Mouse (Mus musculus): ENCODE data around the gene Lrfn3. TPM values are rescaled to one million over a fixed set of nuclear protein-coding genes. Genes with fewer than 3 reads are reported as not detected.

Gene Lrfn3
- polyA plus RNA-seq, 1 experiment from 2014 or later: 1.3 TPM

- H3K36me3 ChIP-seq (ENCODE audit: control insufficient read depth, insufficient read depth, low read length): no peaks in the 10 kb centered on the region
- H3K27ac ChIP-seq (replicated peaks in 1 of 2; ENCODE audit: control insufficient read depth in 1 of 2, insufficient read depth in 1 of 2, low read depth in 2 of 2, low read length in 2 of 2): peak overlapping the region in 1 of 2 experiments; percentile 77; a peak in 1 of 4 replicates
- ATAC-seq (ENCODE audit: insufficient number of reproducible peaks, insufficient read depth, low FRiP score, low read depth): no peak
- H3K4me2 ChIP-seq (ENCODE audit: low read length): no peak overlapping the region
- no peak overlapping the region for H3K4me3 ChIP-seq (ENCODE audit: control insufficient read depth in 1 of 2, insufficient read depth in 1 of 2, low read depth in 1 of 2, low read length in 2 of 2)
- H3K9ac ChIP-seq (ENCODE audit: low read length): no peak overlapping the region
- no peaks in the 10 kb centered on the region for H3K27me3 ChIP-seq (ENCODE audit: control insufficient read depth, insufficient read depth, low read length)
- 48% methylated on average over 10 of the region's 10 CpGs for WGBS
- H3K4me1 ChIP-seq (ENCODE audit: control insufficient read depth in 2 of 2, insufficient read depth in 2 of 2, low read length in 2 of 2): peaks cover 18 to 27% of the 10 kb centered on the region in 2 experiments
- H3K9me3 ChIP-seq (ENCODE audit: control insufficient read depth, low read length): no peaks in the 10 kb centered on the region
Observed at GRCm38 (mm10) chr7:30328379-30328778, 34.2 kb downstream of the Lrfn3 start.

DNA sequence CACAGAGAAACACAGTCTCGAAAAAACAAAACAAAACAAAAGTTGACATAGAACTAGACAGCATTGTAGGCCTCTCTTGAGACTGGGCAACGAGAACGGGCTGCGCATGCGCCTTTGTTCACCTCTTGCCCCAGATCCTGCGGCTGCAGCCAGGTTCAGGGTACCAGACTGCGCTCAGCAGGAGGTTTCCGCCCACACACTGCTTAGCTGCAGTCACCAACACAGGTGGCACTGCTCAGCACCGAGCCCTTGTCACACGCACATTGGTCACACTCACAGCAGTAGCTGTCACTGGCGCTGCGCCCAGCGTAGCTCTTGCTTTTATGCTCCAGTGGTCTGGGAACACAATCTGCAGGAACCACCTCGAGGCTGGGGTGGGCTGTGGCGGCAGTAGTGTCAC is 35.4 kb downstream of the Lrfn3 start:
- 0 out of 2 replicates have a peak, but pooled peaks have one; percentile 36 for ATAC-seq (ENCODE audit: insufficient number of reproducible peaks, insufficient read depth, low FRiP score, low read depth)
- H3K4me2 ChIP-seq (ENCODE audit: low read length): 0 out of 2 replicates have a peak overlapping the region, but pooled peaks have one; percentile 6
- WGBS: 48% methylated on average over 15 of the region's 15 CpGs
- H3K9ac ChIP-seq (ENCODE audit: low read length): peak overlapping the region; percentile 53
- no peaks in the 10 kb centered on the region for H3K9me3 ChIP-seq (ENCODE audit: control insufficient read depth, low read length)
- no peak overlapping the region for H3K4me3 ChIP-seq (ENCODE audit: control insufficient read depth in 1 of 2, insufficient read depth in 1 of 2, low read depth in 1 of 2, low read length in 2 of 2)
- H3K36me3 ChIP-seq (ENCODE audit: control insufficient read depth, insufficient read depth, low read length): no peaks in the 10 kb centered on the region
- H3K4me1 ChIP-seq (ENCODE audit: control insufficient read depth in 2 of 2, insufficient read depth in 2 of 2, low read length in 2 of 2): peaks cover 11 to 22% of the 10 kb centered on the region in 2 experiments
- no peaks in the 10 kb centered on the region for H3K27me3 ChIP-seq (ENCODE audit: control insufficient read depth, insufficient read depth, low read length)
- peak overlapping the region; percentile 75 to 77 for H3K27ac ChIP-seq (replicated peaks in 1 of 2; ENCODE audit: control insufficient read depth in 1 of 2, insufficient read depth in 1 of 2, low read depth in 2 of 2, low read length in 2 of 2)

DNA sequence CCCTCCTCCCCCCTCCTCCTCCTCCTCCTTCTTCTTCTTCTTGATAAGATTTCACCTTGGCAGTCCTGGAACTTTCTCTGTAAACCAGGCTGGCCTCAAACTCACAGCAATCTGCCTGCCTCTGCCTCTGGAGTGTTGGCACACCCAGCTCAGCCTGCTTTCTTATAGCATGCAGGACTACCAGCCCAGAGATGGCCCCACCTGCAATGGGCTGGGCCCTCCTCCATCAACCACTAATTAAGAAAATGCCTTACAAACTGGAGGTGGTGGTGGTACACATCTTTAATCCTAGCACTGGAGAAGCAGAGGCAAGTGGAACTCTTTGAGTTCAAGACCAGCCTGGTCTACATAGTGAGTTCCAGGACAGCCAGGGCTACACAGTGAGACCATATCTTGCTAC is 36.1 kb downstream of the Lrfn3 start:
- Histone ChIP-seq H3K27ac (replicated peaks in 1 of 2; ENCODE audit: control insufficient read depth in 1 of 2, insufficient read depth in 1 of 2, low read depth in 2 of 2, low read length in 2 of 2) (0 out of 4 replicates have a peak overlapping the region, but pooled peaks of 1 of the 2 experiments have one; percentile 77), H3K27me3 (ENCODE audit: control insufficient read depth, insufficient read depth, low read length) (no peaks in the 10 kb centered on the region), H3K4me3 (ENCODE audit: control insufficient read depth in 1 of 2, insufficient read depth in 1 of 2, low read depth in 1 of 2, low read length in 2 of 2) (no peak overlapping the region), H3K36me3 (ENCODE audit: control insufficient read depth, insufficient read depth, low read length) (no peaks in the 10 kb centered on the region), H3K4me2 (ENCODE audit: low read length) (no peak overlapping the region), H3K9me3 (ENCODE audit: control insufficient read depth, low read length) (no peaks in the 10 kb centered on the region), H3K4me1 (ENCODE audit: control insufficient read depth in 2 of 2, insufficient read depth in 2 of 2, low read length in 2 of 2) (peaks cover 8 to 22% of the 10 kb centered on the region in 2 experiments), H3K9ac (ENCODE audit: low read length) (no peak overlapping the region)
- no peak for ATAC-seq (ENCODE audit: insufficient number of reproducible peaks, insufficient read depth, low FRiP score, low read depth)

DNA sequence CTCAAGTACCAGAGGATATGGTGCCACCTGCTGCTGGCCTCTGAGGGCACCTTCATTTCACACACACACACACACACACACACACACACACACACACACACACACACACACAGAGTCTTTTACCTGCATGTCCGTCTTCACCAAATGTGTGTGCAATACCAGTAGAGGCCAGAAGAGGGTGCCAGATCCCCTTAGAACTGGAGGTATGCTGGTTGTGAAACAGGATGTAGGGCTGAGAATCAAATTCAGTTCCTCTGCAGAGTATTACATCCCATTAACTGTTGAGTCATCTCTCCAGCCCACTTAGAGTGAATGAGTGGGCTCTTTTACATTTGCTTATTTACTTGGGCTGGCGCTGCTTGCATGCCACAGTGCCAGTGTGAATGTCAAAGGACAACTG is 37.2 kb downstream of the Lrfn3 start:
- H3K9me3 ChIP-seq (ENCODE audit: control insufficient read depth, low read length): no peaks in the 10 kb centered on the region
- no peaks in the 10 kb centered on the region for H3K36me3 ChIP-seq (ENCODE audit: control insufficient read depth, insufficient read depth, low read length)
- no peak overlapping the region for H3K4me2 ChIP-seq (ENCODE audit: low read length)
- ATAC-seq (ENCODE audit: insufficient number of reproducible peaks, insufficient read depth, low FRiP score, low read depth): no peak
- H3K9ac ChIP-seq (ENCODE audit: low read length): no peak overlapping the region
- H3K4me1 ChIP-seq (ENCODE audit: control insufficient read depth in 2 of 2, insufficient read depth in 2 of 2, low read length in 2 of 2): peaks cover 8 to 27% of the 10 kb centered on the region in 2 experiments
- no peak overlapping the region for H3K4me3 ChIP-seq (ENCODE audit: control insufficient read depth in 1 of 2, insufficient read depth in 1 of 2, low read depth in 1 of 2, low read length in 2 of 2)
- WGBS: 55% methylated on average over 2 of the region's 2 CpGs
- no peak overlapping the region for H3K27ac ChIP-seq (replicated peaks in 1 of 2; ENCODE audit: control insufficient read depth in 1 of 2, insufficient read depth in 1 of 2, low read depth in 2 of 2, low read length in 2 of 2)
- H3K27me3 ChIP-seq (ENCODE audit: control insufficient read depth, insufficient read depth, low read length): no peaks in the 10 kb centered on the region

DNA sequence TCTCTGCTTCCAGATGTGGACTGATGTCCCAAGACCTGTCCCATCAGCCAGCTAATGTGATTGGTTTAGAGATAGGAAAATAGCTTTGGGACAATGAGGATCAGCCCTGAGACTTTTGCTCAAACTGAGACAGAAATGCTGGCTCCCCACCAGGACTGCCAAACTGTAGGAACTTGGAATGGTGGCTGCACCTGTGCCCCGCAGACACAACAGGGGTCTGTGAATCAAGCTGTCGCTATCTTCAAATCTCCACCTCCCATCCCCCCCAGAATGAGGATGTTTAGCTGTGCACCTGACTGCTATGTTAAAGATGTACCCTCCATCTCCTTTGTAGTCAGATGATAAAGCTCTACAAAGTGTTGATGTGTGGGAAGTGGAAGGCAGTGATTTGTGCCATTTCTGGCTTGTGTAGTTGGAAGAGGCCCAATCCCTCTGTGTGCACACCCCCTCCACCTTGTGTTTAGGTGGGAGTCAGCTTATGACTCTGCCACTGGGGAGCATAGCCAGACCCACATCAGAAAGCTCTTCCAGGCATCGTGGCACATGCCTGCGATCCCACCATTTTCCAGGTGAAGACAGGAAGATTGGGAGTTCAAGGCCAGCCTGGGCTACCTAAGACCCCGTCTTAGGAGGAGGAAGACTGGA is 38.1 kb downstream of the Lrfn3 start:
- WGBS: 75% methylated on average over 5 of the region's 5 CpGs
- H3K9me3 ChIP-seq (ENCODE audit: control insufficient read depth, low read length): no peaks in the 10 kb centered on the region

GRCm38 (mm10) chr7:30323795-30324194 is 38.8 kb downstream of the Lrfn3 start, which contains the start of gene Sdhaf1:
Gene Sdhaf1 (minus strand): TSS chr7:30323895.
- Histone ChIP-seq H3K4me2 (ENCODE audit: low read length) (peak within 1 kb of the TSS; percentile 89), H3K9me3 (ENCODE audit: control insufficient read depth, low read length) (no peaks in the 10 kb centered on the region), H3K27ac (replicated peaks in 1 of 2; ENCODE audit: control insufficient read depth in 1 of 2, insufficient read depth in 1 of 2, low read depth in 2 of 2, low read length in 2 of 2) (peak within 1 kb of the TSS; percentile 86 to 92), H3K36me3 (ENCODE audit: control insufficient read depth, insufficient read depth, low read length) (no peaks in the 10 kb centered on the region), H3K4me1 (ENCODE audit: control insufficient read depth in 2 of 2, insufficient read depth in 2 of 2, low read length in 2 of 2) (peaks cover 8 to 27% of the 10 kb centered on the region in 2 experiments), H3K4me3 (ENCODE audit: control insufficient read depth in 1 of 2, insufficient read depth in 1 of 2, low read depth in 1 of 2, low read length in 2 of 2) (peak within 1 kb of the TSS; percentile 39 to 80; a peak in 3 of 4 replicates), H3K27me3 (ENCODE audit: control insufficient read depth, insufficient read depth, low read length) (no peaks in the 10 kb centered on the region), H3K9ac (ENCODE audit: low read length) (peak within 1 kb of the TSS; percentile 72)
- WGBS: 79% methylated on average over 3 of the region's 3 CpGs
- no peak for ATAC-seq (ENCODE audit: insufficient number of reproducible peaks, insufficient read depth, low FRiP score, low read depth)

More for the DNA sequence above, 38.1 kb downstream of the Lrfn3 start:
- Histone ChIP-seq H3K27ac (replicated peaks in 1 of 2; ENCODE audit: control insufficient read depth in 1 of 2, insufficient read depth in 1 of 2, low read depth in 2 of 2, low read length in 2 of 2) (no peak overlapping the region), H3K36me3 (ENCODE audit: control insufficient read depth, insufficient read depth, low read length) (no peaks in the 10 kb centered on the region), H3K4me1 (ENCODE audit: control insufficient read depth in 2 of 2, insufficient read depth in 2 of 2, low read length in 2 of 2) (peaks cover 8 to 27% of the 10 kb centered on the region in 2 experiments), H3K4me3 (ENCODE audit: control insufficient read depth in 1 of 2, insufficient read depth in 1 of 2, low read depth in 1 of 2, low read length in 2 of 2) (no peak overlapping the region), H3K9ac (ENCODE audit: low read length) (no peak overlapping the region), H3K27me3 (ENCODE audit: control insufficient read depth, insufficient read depth, low read length) (no peaks in the 10 kb centered on the region), H3K4me2 (ENCODE audit: low read length) (no peak overlapping the region)
- no peak for ATAC-seq (ENCODE audit: insufficient number of reproducible peaks, insufficient read depth, low FRiP score, low read depth)

- peak overlapping the region; percentile 86 to 92 for H3K27ac ChIP-seq (replicated peaks in 1 of 2; ENCODE audit: control insufficient read depth in 1 of 2, insufficient read depth in 1 of 2, low read depth in 2 of 2, low read length in 2 of 2)
- H3K36me3 ChIP-seq (ENCODE audit: control insufficient read depth, insufficient read depth, low read length): no peaks in the 10 kb centered on the region
- H3K9ac ChIP-seq (ENCODE audit: low read length): peak overlapping the region; percentile 72
- H3K4me2 ChIP-seq (ENCODE audit: low read length): peak overlapping the region; percentile 89
- H3K9me3 ChIP-seq (ENCODE audit: control insufficient read depth, low read length): no peaks in the 10 kb centered on the region
- peak overlapping the region; percentile 39 to 80 for H3K4me3 ChIP-seq (ENCODE audit: control insufficient read depth in 1 of 2, insufficient read depth in 1 of 2, low read depth in 1 of 2, low read length in 2 of 2)
- no peak for ATAC-seq (ENCODE audit: insufficient number of reproducible peaks, insufficient read depth, low FRiP score, low read depth)
- peaks cover 6 to 25% of the 10 kb centered on the region in 2 experiments for H3K4me1 ChIP-seq (ENCODE audit: control insufficient read depth in 2 of 2, insufficient read depth in 2 of 2, low read length in 2 of 2)
- WGBS: 34% methylated on average over 6 of the region's 6 CpGs
- H3K27me3 ChIP-seq (ENCODE audit: control insufficient read depth, insufficient read depth, low read length): no peaks in the 10 kb centered on the region
Observed at GRCm38 (mm10) chr7:30322865-30323264, 39.7 kb downstream of the Lrfn3 start.
